Mouse (Mus musculus): ENCODE results near the gene Slamf8. TPM values are rescaled to one million over a fixed set of nuclear protein-coding genes. Genes with fewer than 3 reads are reported as not detected.

Slamf8 gene
- total and polyA plus RNA-seq, 2 experiments from 2014 or later: 0.08 TPM; not detected in 1

DNA sequence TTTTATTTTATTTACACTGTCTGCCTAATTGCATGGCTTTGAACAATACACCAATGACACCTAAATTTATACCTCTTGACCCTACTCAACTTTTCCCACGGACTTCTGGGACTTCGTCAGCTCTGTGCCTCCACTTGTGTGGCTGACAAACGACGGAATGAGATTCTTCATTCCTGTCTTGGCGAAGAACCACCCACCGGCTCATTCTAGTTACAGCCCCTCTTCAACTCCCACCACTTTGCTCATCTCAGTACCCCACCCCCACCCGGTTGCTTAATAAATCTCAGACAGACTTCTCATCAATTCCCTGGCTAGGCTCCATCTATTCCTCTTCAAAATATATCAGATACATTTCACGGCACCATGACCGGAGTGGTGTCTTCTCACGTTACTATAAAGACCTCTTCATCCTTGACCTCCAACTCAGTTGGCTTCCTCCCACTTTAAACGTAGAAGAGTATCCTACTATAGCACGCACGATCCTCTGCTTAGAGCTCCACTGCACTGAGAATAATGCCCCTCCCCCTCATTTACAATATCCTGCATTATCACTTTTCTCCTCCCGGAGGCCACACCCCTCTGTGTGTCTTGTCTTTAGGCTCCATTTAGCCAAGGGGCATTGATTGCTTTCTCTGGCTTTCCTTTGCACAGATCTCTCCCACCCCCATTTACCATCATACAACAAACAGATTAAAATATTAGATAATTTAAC, 27.2 kb upstream of the Slamf8 start:
- Histone ChIP-seq H3K4me3 (ENCODE audit: low read depth, low read length) (peak overlapping the region; percentile 40), H3K27me3 (ENCODE audit: insufficient read depth, low read length) (no peaks in the 10 kb centered on the region), H3K27ac (ENCODE audit: low read depth, low read length) (no peak overlapping the region), H3K4me2 (ENCODE audit: low read depth) (peak overlapping the region; percentile 81), H3K4me1 (ENCODE audit: insufficient read depth) (0 out of 2 replicates have a peak, but pooled peaks cover 5% of the 10 kb centered on the region), H3K36me3 (ENCODE audit: insufficient read depth) (no peaks in the 10 kb centered on the region), H3K9ac (peak overlapping the region; percentile 52; the same call in 1 of the 2 replicates), H3K9me3 (ENCODE audit: low read length) (no peaks in the 10 kb centered on the region)
- ATAC-seq (peak; percentile 33), DNase-seq (no peak)
- 32% methylated on average over 14 of the region's 14 CpGs for WGBS
- no peak for TF ChIP-seq CTCF (IDR thresholded peaks at IDR 0.05; ENCODE audit: low read depth)

GRCm38 (mm10) chr1:172616537-172617300, 26.4 kb upstream of the Slamf8 start:
- H3K27me3 ChIP-seq (ENCODE audit: insufficient read depth, low read length): no peaks in the 10 kb centered on the region
- H3K4me1 ChIP-seq (ENCODE audit: insufficient read depth): 0 out of 2 replicates have a peak, but pooled peaks cover 5% of the 10 kb centered on the region
- peak overlapping the region; percentile 40 for H3K4me3 ChIP-seq (ENCODE audit: low read depth, low read length)
- TF ChIP-seq CTCF (IDR thresholded peaks at IDR 0.05; ENCODE audit: low read depth): no peak
- WGBS: 4% methylated on average over 22 of the region's 22 CpGs
- H3K27ac ChIP-seq (ENCODE audit: low read depth, low read length): 0 out of 2 replicates have a peak overlapping the region, but pooled peaks have one; percentile 0
- peak overlapping the region; percentile 81 for H3K4me2 ChIP-seq (ENCODE audit: low read depth)
- DNase-seq (peak; percentile 67), ATAC-seq (peak; percentile 89)
- H3K36me3 ChIP-seq (ENCODE audit: insufficient read depth): no peaks in the 10 kb centered on the region
- H3K9me3 ChIP-seq (ENCODE audit: low read length): no peaks in the 10 kb centered on the region
- peak overlapping the region; percentile 52 for H3K9ac ChIP-seq

DNA sequence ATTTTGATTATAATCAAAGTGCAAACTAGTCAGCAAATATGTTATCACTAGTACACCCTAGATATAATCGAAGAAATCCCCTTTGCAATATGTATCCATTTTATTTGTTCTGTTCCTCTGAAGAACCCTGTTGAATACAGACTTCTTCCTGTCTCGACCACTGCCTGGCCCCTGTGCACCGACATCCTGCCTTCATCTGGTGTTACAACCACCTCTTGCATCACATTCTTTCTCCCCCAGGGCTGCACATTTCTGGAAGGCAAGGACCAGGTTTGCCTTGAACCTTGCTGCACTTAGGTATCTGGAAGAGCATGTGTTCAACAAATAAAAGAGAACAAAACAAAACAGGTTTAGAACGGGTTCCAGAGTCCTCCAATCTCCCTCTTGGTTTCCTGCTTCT, 25.0 kb upstream of the Slamf8 start:
- H3K9ac ChIP-seq: no peak overlapping the region
- H3K4me3 ChIP-seq (ENCODE audit: low read depth, low read length): no peak overlapping the region
- no peak overlapping the region for H3K4me2 ChIP-seq (ENCODE audit: low read depth)
- no peak for ATAC-seq
- H3K36me3 ChIP-seq (ENCODE audit: insufficient read depth): no peaks in the 10 kb centered on the region
- H3K9me3 ChIP-seq (ENCODE audit: low read length): no peaks in the 10 kb centered on the region
- 82% methylated on average over 4 of the region's 4 CpGs for WGBS
- no peak for DNase-seq
- no peak overlapping the region for H3K27ac ChIP-seq (ENCODE audit: low read depth, low read length)
- no peak for TF ChIP-seq CTCF (IDR thresholded peaks at IDR 0.05; ENCODE audit: low read depth)
- no peaks in the 10 kb centered on the region for H3K27me3 ChIP-seq (ENCODE audit: insufficient read depth, low read length)
- 0 out of 2 replicates have a peak, but pooled peaks cover 5% of the 10 kb centered on the region for H3K4me1 ChIP-seq (ENCODE audit: insufficient read depth)

DNA sequence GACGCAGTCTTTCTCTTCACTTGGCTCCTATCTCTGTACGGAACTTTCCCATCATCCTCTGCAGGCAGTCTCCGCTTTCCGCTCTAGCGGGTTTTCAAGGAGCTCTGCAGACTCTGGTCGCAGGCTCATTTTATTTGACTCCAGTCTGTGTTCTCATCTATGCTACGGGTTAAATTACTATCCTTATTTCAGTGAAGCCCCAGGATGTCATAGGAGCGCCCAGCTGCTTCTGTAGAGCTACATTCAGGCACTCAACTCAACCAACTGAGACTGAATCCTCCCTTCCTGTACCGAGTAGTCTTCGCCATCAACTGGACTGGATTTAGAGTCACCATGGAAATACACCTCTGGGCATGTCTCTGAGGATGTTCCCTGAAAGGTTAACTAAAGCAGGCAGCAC, 24.3 kb upstream of the Slamf8 start:
- 85% methylated on average over 10 of the region's 10 CpGs for WGBS
- no peaks in the 10 kb centered on the region for H3K9me3 ChIP-seq (ENCODE audit: low read length)
- H3K27ac ChIP-seq (ENCODE audit: low read depth, low read length): no peak overlapping the region

DNA sequence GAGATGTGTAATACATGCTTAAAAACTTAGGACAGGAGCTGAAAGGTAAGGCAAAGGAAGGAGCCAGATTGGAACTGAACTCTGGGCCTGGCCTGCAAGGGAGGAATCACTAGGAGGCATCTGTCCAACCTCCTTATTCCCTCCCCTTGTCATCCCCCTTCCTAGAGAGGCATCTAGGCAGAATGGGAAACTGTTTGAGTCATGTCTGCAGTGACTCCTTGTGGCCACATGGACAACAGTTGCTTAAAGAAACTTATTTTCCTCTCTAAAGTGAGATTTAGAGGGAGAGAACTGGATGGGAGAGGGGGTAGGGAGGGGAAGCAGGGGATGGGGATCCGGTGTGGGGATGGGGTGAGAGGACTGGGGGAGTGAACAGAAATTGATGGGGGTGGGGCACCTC, 22.4 kb upstream of the Slamf8 start:
- DNase-seq: no peak
- WGBS: 65% methylated on average over 1 of the region's 1 CpGs
- no peak overlapping the region for H3K4me2 ChIP-seq (ENCODE audit: low read depth)
- peak; percentile 65 for TF ChIP-seq CTCF (IDR thresholded peaks at IDR 0.05; ENCODE audit: low read depth)
- H3K27ac ChIP-seq (ENCODE audit: low read depth, low read length): no peak overlapping the region
- H3K4me3 ChIP-seq (ENCODE audit: low read depth, low read length): no peak overlapping the region
- no peaks in the 10 kb centered on the region for H3K36me3 ChIP-seq (ENCODE audit: insufficient read depth)
- H3K27me3 ChIP-seq (ENCODE audit: insufficient read depth, low read length): no peaks in the 10 kb centered on the region
- H3K9ac ChIP-seq: no peak overlapping the region
- 0 out of 2 replicates have a peak, but pooled peaks cover 5% of the 10 kb centered on the region for H3K4me1 ChIP-seq (ENCODE audit: insufficient read depth)
- ATAC-seq: no peak
- H3K9me3 ChIP-seq (ENCODE audit: low read length): no peaks in the 10 kb centered on the region

More for the DNA sequence above, 24.3 kb upstream of the Slamf8 start:
- H3K4me2 ChIP-seq (ENCODE audit: low read depth): no peak overlapping the region
- H3K4me1 ChIP-seq (ENCODE audit: insufficient read depth): 0 out of 2 replicates have a peak, but pooled peaks cover 5% of the 10 kb centered on the region
- no peak overlapping the region for H3K4me3 ChIP-seq (ENCODE audit: low read depth, low read length)
- no peak for TF ChIP-seq CTCF (IDR thresholded peaks at IDR 0.05; ENCODE audit: low read depth)
- DNase-seq (no peak), ATAC-seq (no peak)
- H3K36me3 ChIP-seq (ENCODE audit: insufficient read depth): no peaks in the 10 kb centered on the region
- H3K27me3 ChIP-seq (ENCODE audit: insufficient read depth, low read length): no peaks in the 10 kb centered on the region
- no peak overlapping the region for H3K9ac ChIP-seq

DNA sequence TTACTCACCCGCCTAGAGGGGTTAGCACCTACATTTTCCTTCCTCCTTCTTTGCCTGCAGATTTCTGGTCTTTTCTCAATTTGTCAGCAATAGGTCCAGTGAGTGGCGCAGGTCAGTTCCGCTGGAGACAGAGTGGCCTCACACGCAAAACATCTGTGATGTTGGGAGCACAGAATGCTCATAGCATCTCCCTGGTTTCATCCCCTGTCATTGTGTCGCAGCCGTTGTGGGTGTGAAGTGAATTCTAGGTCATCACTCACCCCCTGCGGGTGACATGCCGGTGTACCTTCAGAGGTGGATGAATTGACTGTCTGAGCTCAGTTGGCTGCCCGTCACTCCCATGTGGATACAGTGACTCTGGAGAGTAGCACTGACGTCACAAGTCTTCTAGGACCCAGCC, 20.9 kb upstream of the Slamf8 start:
- H3K4me2 ChIP-seq (ENCODE audit: low read depth): no peak overlapping the region
- no peak for TF ChIP-seq CTCF (IDR thresholded peaks at IDR 0.05; ENCODE audit: low read depth)
- no peaks in the 10 kb centered on the region for H3K9me3 ChIP-seq (ENCODE audit: low read length)
- no peaks in the 10 kb centered on the region for H3K27me3 ChIP-seq (ENCODE audit: insufficient read depth, low read length)
- H3K9ac ChIP-seq: no peak overlapping the region
- no peak for DNase-seq
- H3K4me3 ChIP-seq (ENCODE audit: low read depth, low read length): no peak overlapping the region
- H3K4me1 ChIP-seq (ENCODE audit: insufficient read depth): no peaks in the 10 kb centered on the region
- no peak for ATAC-seq
- no peak overlapping the region for H3K27ac ChIP-seq (ENCODE audit: low read depth, low read length)
- 87% methylated on average over 10 of the region's 10 CpGs for WGBS
- H3K36me3 ChIP-seq (ENCODE audit: insufficient read depth): no peaks in the 10 kb centered on the region

DNA sequence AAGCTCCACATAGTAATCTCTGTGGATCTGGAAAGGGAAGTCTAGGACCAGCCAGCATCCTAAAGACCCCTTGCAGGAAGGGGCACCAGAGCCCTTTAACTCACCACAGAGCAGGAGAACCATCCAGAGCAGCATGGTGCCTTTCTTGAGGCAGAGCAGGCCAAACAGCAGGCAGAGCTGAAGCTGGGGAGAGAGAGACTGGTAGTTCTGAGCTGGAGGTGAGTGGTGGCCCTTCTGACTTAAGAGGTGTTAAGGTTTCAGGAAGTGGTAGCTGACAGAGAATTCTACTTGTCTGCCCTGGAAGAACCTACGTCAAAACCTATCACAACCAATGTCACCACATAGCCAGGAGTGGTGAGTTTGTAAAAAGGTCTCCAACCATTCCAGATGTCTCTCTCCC, 12.0 kb upstream of the Slamf8 start, which contains the start of gene Fcrl6:
Fcrl6 (minus strand) TSS at position 226 of the 400 bp plus-strand sequence.
- WGBS: 100% methylated on average over 1 of the region's 1 CpGs
- no peak for DNase-seq
- H3K9ac ChIP-seq: no peak within 1 kb of the TSS
- no peak for ATAC-seq
- H3K36me3 ChIP-seq (ENCODE audit: insufficient read depth): no peaks in the 10 kb centered on the region
- H3K4me3 ChIP-seq (ENCODE audit: low read depth, low read length): no peak within 1 kb of the TSS
- H3K27me3 ChIP-seq (ENCODE audit: insufficient read depth, low read length): no peaks in the 10 kb centered on the region
- H3K4me2 ChIP-seq (ENCODE audit: low read depth): no peak within 1 kb of the TSS
- TF ChIP-seq CTCF (IDR thresholded peaks at IDR 0.05; ENCODE audit: low read depth): no peak
- H3K9me3 ChIP-seq (ENCODE audit: low read length): no peaks in the 10 kb centered on the region
- H3K27ac ChIP-seq (ENCODE audit: low read depth, low read length): no peak within 1 kb of the TSS
- H3K4me1 ChIP-seq (ENCODE audit: insufficient read depth): no peaks in the 10 kb centered on the region

All from forebrain, postnatal 0 days (tissue).